Mouse (Mus musculus): ENCODE measurements at regions not wholly inside any gene's neighbourhood (a gene's known extent, or its start where the extent isn't known, plus 50 kb on each side); places are given as distances from the start of the nearest gene placed in this dataset.

DNA sequence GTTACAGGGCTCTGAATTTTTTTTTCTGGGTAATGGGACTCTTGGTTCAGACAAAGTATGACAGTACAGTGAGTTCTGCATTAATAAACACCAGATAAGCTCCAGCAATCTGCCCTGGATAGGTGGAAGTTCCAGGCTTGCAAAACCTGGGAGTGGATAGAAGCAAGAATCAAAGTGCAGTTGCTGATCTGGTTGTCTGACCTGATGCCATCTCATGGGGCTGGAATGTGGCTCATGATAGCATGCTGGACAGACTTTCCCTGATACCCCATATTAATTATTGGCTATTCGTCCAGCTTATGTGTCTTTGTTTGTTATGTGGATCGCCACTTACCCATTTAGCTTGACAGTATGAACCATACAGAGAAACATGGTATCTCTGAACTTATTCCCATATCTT is 146.6 kb upstream of the Tnfaip3 start:
- Histone ChIP-seq H3K4me2 (ENCODE audit: low read length) (no peak overlapping the region), H3K9ac (replicated peaks; ENCODE audit: low read length) (no peak overlapping the region), H3K36me3 (ENCODE audit: control insufficient read depth, insufficient read depth, low read length) (no peaks in the 10 kb centered on the region), H3K27ac (replicated peaks; ENCODE audit: low read depth, low read length) (no peak overlapping the region), H3K4me1 (ENCODE audit: control insufficient read depth, insufficient read depth, low read length) (no peaks in the 10 kb centered on the region), H3K4me3 (replicated peaks; ENCODE audit: low read depth, low read length) (no peak overlapping the region), H3K27me3 (ENCODE audit: control insufficient read depth, insufficient read depth, low read length) (no peaks in the 10 kb centered on the region), H3K9me3 (ENCODE audit: control insufficient read depth, low read length) (no peaks in the 10 kb centered on the region)
- 94% methylated on average over 2 of the region's 2 CpGs for WGBS
- DNase-seq (no peak), ATAC-seq (ENCODE audit: low FRiP score, low TSS enrichment) (no peak)

DNA sequence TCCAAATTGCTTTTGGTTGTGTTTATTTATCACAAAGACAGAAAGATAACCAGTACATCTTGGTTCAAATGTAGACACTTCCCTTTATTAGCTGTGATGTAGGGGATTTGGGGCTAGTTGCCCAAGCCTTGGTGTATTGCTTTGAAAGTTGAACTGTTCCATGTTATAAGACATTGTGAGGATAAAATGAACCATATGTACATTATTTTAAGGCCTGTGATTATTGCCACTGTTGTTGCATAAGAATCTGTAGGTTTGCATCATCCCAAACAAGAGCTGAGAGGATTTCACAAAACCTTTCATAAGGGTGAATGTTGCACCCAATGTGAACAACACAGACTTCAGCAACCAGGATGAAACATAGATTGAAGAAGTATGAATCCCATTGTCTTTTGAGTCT is 145.7 kb upstream of the Tnfaip3 start:
- ATAC-seq (ENCODE audit: low FRiP score, low TSS enrichment) (no peak), DNase-seq (no peak)
- no peak overlapping the region for H3K4me2 ChIP-seq (ENCODE audit: low read length)
- no peak overlapping the region for H3K27ac ChIP-seq (replicated peaks; ENCODE audit: low read depth, low read length)
- H3K4me3 ChIP-seq (replicated peaks; ENCODE audit: low read depth, low read length): no peak overlapping the region
- H3K9me3 ChIP-seq (ENCODE audit: control insufficient read depth, low read length): no peaks in the 10 kb centered on the region
- no peaks in the 10 kb centered on the region for H3K4me1 ChIP-seq (ENCODE audit: control insufficient read depth, insufficient read depth, low read length)
- no peak overlapping the region for H3K9ac ChIP-seq (replicated peaks; ENCODE audit: low read length)
- H3K36me3 ChIP-seq (ENCODE audit: control insufficient read depth, insufficient read depth, low read length): no peaks in the 10 kb centered on the region
- no peaks in the 10 kb centered on the region for H3K27me3 ChIP-seq (ENCODE audit: control insufficient read depth, insufficient read depth, low read length)

DNA sequence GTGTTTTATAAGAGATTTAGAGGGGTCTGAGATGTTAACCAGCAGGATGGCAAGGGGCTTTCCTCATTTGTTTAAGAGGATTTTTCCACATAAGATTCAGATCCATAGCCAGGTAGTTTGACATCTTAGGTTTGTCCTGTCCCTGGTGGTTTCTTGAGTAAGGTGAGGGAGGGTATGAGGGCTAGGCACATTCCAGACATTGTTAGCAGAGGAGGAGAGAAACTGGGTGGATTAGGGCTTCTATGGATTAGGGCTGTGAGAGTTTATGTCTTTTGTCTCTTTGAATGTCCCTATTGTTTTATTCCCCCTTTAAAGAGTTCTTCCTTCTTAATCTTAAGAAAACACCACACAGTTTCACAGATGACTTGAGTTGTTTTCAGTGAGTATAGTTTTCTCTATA is 138.6 kb upstream of the Tnfaip3 start:
- Histone ChIP-seq H3K27ac (replicated peaks; ENCODE audit: low read depth, low read length) (no peak overlapping the region), H3K9me3 (ENCODE audit: control insufficient read depth, low read length) (no peaks in the 10 kb centered on the region), H3K4me3 (replicated peaks; ENCODE audit: low read depth, low read length) (no peak overlapping the region), H3K4me1 (ENCODE audit: control insufficient read depth, insufficient read depth, low read length) (no peaks in the 10 kb centered on the region), H3K36me3 (ENCODE audit: control insufficient read depth, insufficient read depth, low read length) (no peaks in the 10 kb centered on the region), H3K4me2 (ENCODE audit: low read length) (no peak overlapping the region), H3K27me3 (ENCODE audit: control insufficient read depth, insufficient read depth, low read length) (no peaks in the 10 kb centered on the region), H3K9ac (replicated peaks; ENCODE audit: low read length) (no peak overlapping the region)
- no peak for ATAC-seq (ENCODE audit: low FRiP score, low TSS enrichment)
- DNase-seq: no peak

DNA sequence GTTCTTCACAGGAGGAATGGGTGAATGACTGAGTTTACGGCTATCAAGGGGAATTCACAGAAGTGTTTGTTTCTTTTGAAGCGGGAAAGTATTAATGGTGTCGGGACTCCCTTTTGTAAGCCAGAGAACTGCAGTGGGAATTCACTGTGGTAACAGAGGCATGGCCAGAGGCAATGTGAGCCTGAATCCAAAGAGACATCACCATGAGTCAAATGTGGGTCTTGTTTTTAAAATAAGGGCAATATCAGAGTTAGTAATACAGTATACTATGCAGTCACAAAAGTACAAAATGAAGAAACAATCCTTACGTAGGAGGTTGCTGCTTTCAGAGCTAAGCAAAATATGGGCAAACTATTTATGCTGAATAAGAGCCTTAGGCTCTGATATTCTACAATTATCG is 137.3 kb upstream of the Tnfaip3 start:
- no peaks in the 10 kb centered on the region for H3K9me3 ChIP-seq (ENCODE audit: control insufficient read depth, low read length)
- WGBS: 86% methylated on average over 5 of the region's 5 CpGs
- no peak overlapping the region for H3K4me2 ChIP-seq (ENCODE audit: low read length)
- DNase-seq (no peak), ATAC-seq (ENCODE audit: low FRiP score, low TSS enrichment) (no peak)
- no peak overlapping the region for H3K4me3 ChIP-seq (replicated peaks; ENCODE audit: low read depth, low read length)
- H3K27me3 ChIP-seq (ENCODE audit: control insufficient read depth, insufficient read depth, low read length): no peaks in the 10 kb centered on the region
- no peaks in the 10 kb centered on the region for H3K4me1 ChIP-seq (ENCODE audit: control insufficient read depth, insufficient read depth, low read length)
- H3K27ac ChIP-seq (replicated peaks; ENCODE audit: low read depth, low read length): no peak overlapping the region
- H3K36me3 ChIP-seq (ENCODE audit: control insufficient read depth, insufficient read depth, low read length): no peaks in the 10 kb centered on the region
- no peak overlapping the region for H3K9ac ChIP-seq (replicated peaks; ENCODE audit: low read length)

DNA sequence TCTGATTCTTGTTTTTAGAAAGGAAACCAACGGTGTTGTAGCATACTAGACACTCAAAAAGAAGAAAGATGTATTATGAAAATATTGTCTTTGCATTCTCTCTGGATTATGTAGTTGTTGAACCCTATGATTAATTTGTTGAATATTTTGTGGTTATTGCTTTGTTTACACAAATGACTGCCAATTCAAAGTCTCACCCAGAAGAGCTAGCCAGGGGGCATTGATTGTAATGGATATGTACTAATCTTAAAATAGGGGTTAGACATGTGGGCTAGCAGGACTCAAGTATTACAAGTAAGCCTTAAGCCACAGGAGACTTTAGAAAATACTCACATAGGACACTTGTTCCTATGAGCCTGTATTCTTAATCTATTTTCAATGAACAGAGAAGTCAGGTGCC is 135.3 kb upstream of the Tnfaip3 start:
- DNase-seq: no peak
- ATAC-seq (ENCODE audit: low FRiP score, low TSS enrichment): no peak
- H3K27me3 ChIP-seq (ENCODE audit: control insufficient read depth, insufficient read depth, low read length): no peaks in the 10 kb centered on the region
- no peaks in the 10 kb centered on the region for H3K4me1 ChIP-seq (ENCODE audit: control insufficient read depth, insufficient read depth, low read length)
- no peak overlapping the region for H3K4me3 ChIP-seq (replicated peaks; ENCODE audit: low read depth, low read length)
- H3K27ac ChIP-seq (replicated peaks; ENCODE audit: low read depth, low read length): no peak overlapping the region
- 94% methylated on average over 1 of the region's 1 CpGs for WGBS
- H3K9me3 ChIP-seq (ENCODE audit: control insufficient read depth, low read length): no peaks in the 10 kb centered on the region
- no peak overlapping the region for H3K9ac ChIP-seq (replicated peaks; ENCODE audit: low read length)
- H3K36me3 ChIP-seq (ENCODE audit: control insufficient read depth, insufficient read depth, low read length): no peaks in the 10 kb centered on the region
- H3K4me2 ChIP-seq (ENCODE audit: low read length): no peak overlapping the region

DNA sequence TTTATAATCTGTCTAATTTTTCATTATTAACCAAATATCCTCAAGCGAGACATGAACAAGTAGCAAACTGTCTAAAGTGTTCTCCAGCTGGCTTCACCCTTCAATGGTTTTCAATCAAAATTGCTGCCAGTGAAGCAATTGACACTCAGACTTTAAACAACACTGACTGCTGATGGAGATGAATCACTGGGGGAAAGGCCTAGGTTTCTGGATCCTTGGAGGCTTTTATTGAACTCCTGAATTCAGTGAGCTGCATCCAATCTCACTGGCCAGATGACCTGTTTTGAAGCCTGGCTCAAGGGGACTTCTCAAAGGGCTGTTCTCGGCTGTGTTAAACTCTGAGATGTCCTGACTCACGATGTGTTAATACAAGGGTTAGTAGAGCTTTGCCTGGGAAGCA is 134.5 kb upstream of the Tnfaip3 start:
- H3K27ac ChIP-seq (replicated peaks; ENCODE audit: low read depth, low read length): no peak overlapping the region
- no peaks in the 10 kb centered on the region for H3K27me3 ChIP-seq (ENCODE audit: control insufficient read depth, insufficient read depth, low read length)
- DNase-seq: no peak
- no peaks in the 10 kb centered on the region for H3K9me3 ChIP-seq (ENCODE audit: control insufficient read depth, low read length)
- H3K4me1 ChIP-seq (ENCODE audit: control insufficient read depth, insufficient read depth, low read length): no peaks in the 10 kb centered on the region
- H3K4me3 ChIP-seq (replicated peaks; ENCODE audit: low read depth, low read length): no peak overlapping the region
- ATAC-seq (ENCODE audit: low FRiP score, low TSS enrichment): no peak
- no peak overlapping the region for H3K4me2 ChIP-seq (ENCODE audit: low read length)
- H3K36me3 ChIP-seq (ENCODE audit: control insufficient read depth, insufficient read depth, low read length): no peaks in the 10 kb centered on the region
- H3K9ac ChIP-seq (replicated peaks; ENCODE audit: low read length): no peak overlapping the region
- WGBS: 38% methylated on average over 3 of the region's 3 CpGs

DNA sequence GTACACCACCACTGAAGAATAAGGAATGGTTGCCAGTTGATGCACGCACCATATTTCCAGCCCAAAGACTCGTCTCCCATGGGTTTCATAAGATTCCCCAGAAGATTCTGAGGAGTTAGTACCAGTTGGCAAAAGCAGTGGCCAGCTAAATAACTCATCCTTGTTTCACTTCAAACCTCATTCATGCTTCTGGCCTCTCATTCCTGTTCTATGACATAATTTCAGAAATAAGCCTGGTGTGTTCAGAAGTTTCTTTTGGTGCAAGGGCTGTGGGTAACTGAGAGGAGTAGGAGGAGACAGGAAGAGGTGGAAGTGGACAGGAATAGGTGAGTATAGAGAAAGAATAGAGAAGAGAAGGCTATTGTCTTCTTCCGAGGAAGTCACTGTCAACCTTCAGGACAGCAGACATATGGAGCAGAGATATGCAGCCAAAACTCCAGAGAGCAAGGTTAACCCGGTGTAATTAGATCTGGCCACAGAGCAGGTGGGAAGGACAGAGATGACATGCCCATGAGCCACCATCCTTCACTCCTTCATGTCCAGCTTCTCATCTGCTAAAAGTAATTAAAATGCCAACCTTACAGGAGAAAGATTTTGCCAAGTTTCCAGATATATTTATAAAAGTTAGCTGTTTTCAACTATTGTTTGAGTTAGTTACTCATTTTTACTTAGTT is 133.9 kb upstream of the Tnfaip3 start:
- Histone ChIP-seq H3K27me3 (ENCODE audit: control insufficient read depth, insufficient read depth, low read length) (no peaks in the 10 kb centered on the region), H3K9ac (replicated peaks; ENCODE audit: low read length) (no peak overlapping the region), H3K9me3 (ENCODE audit: control insufficient read depth, low read length) (no peaks in the 10 kb centered on the region), H3K4me1 (ENCODE audit: control insufficient read depth, insufficient read depth, low read length) (no peaks in the 10 kb centered on the region), H3K36me3 (ENCODE audit: control insufficient read depth, insufficient read depth, low read length) (no peaks in the 10 kb centered on the region), H3K4me3 (replicated peaks; ENCODE audit: low read depth, low read length) (no peak overlapping the region), H3K4me2 (ENCODE audit: low read length) (no peak overlapping the region), H3K27ac (replicated peaks; ENCODE audit: low read depth, low read length) (no peak overlapping the region)
- ATAC-seq (ENCODE audit: low FRiP score, low TSS enrichment) (no peak), DNase-seq (no peak)
- WGBS: 85% methylated on average over 4 of the region's 4 CpGs

DNA sequence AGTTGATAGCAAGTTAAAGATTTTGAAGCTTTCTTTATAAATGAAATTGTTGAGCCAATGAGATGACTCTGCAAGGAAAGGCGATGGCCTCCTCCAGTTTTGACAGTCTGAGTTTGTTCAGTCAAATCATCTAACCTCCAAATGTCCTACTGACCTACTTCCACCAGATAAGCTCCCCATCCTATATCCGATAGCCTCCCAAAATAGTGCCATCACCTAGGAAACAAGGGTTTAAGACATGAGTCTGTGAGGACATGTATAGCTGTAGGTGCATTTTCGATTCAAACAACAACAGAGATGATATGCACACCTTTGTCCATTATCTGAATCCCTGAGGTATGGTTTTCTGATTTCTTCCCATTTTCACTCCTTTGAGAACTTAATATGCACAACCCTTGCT is 126.0 kb upstream of the Tnfaip3 start:
- Histone ChIP-seq H3K27me3 (ENCODE audit: control insufficient read depth, insufficient read depth, low read length) (no peaks in the 10 kb centered on the region), H3K9ac (replicated peaks; ENCODE audit: low read length) (no peak overlapping the region), H3K4me2 (ENCODE audit: low read length) (no peak overlapping the region), H3K9me3 (ENCODE audit: control insufficient read depth, low read length) (no peaks in the 10 kb centered on the region), H3K36me3 (ENCODE audit: control insufficient read depth, insufficient read depth, low read length) (no peaks in the 10 kb centered on the region), H3K4me1 (ENCODE audit: control insufficient read depth, insufficient read depth, low read length) (no peaks in the 10 kb centered on the region), H3K27ac (replicated peaks; ENCODE audit: low read depth, low read length) (no peak overlapping the region), H3K4me3 (replicated peaks; ENCODE audit: low read depth, low read length) (no peak overlapping the region)
- no peak for ATAC-seq (ENCODE audit: low FRiP score, low TSS enrichment)
- DNase-seq: no peak
- 92% methylated on average over 3 of the region's 3 CpGs for WGBS

DNA sequence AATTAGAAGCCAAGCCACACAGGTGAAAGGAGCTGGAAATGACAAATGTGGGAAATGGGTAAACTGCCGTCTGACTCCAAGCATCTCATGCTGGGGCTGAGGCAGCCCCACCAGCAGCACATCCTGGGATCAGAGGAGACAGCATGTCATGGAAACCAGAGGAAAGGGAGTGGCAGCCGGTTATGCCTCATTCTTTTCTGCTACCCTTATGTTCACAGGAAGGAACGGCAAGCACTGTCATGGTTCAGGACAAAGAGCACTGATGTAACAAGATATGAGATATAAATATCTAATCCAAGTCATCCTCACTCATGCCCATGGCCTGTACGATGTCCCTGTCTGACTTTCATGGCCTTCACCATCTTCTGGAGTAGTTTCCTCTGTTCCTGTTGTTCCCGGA is 125.2 kb upstream of the Tnfaip3 start:
- no peaks in the 10 kb centered on the region for H3K36me3 ChIP-seq (ENCODE audit: control insufficient read depth, insufficient read depth, low read length)
- H3K4me2 ChIP-seq (ENCODE audit: low read length): no peak overlapping the region
- H3K9ac ChIP-seq (replicated peaks; ENCODE audit: low read length): no peak overlapping the region
- DNase-seq: no peak
- H3K27ac ChIP-seq (replicated peaks; ENCODE audit: low read depth, low read length): no peak overlapping the region
- H3K27me3 ChIP-seq (ENCODE audit: control insufficient read depth, insufficient read depth, low read length): no peaks in the 10 kb centered on the region
- WGBS: 84% methylated on average over 5 of the region's 5 CpGs
- no peaks in the 10 kb centered on the region for H3K9me3 ChIP-seq (ENCODE audit: control insufficient read depth, low read length)
- H3K4me3 ChIP-seq (replicated peaks; ENCODE audit: low read depth, low read length): no peak overlapping the region
- no peaks in the 10 kb centered on the region for H3K4me1 ChIP-seq (ENCODE audit: control insufficient read depth, insufficient read depth, low read length)
- no peak for ATAC-seq (ENCODE audit: low FRiP score, low TSS enrichment)
